Mouse (Mus musculus) heart, embryonic 11.5 days (tissue): ENCODE data around the gene Zfp383. TPM values are rescaled to one million over a fixed set of nuclear protein-coding genes. Genes with fewer than 3 reads are reported as not detected.

Experiments used
- ATAC-seq: fragments of 200-750 bp; cut with Nextera tagmentation; replicated peaks from 2 replicates; pipeline ENCODE4 v1.8.0; 2017; ENCODE audit warnings: moderate library complexity; ENCODE audit not compliant: insufficient number of reproducible peaks, low FRiP score, low TSS enrichment
- H3K27ac ChIP-seq: fragments of 300-500 bp; sonication (generic); 2 replicates; pipeline ENCODE4 v1.5.1; 2014; ENCODE audit warnings: mild to moderate bottlenecking, low read depth, low read length
- H3K27me3 ChIP-seq: fragments of 300-500 bp; sonication (generic); 2 replicates; pipeline ENCODE4 v1.6.1; 2014; ENCODE audit warnings: mild to moderate bottlenecking, low read length, mixed read lengths; ENCODE audit not compliant: control insufficient read depth, insufficient read depth
- H3K36me3 ChIP-seq: fragments of 300-500 bp; sonication (generic); 2 replicates; pipeline ENCODE4 v1.6.1; 2014; ENCODE audit warnings: mild to moderate bottlenecking, low read length, moderate library complexity, mixed read lengths; ENCODE audit not compliant: control insufficient read depth, insufficient read depth
- H3K4me1 ChIP-seq: fragments of 300-500 bp; sonication (generic); 2 replicates; pipeline ENCODE4 v1.6.1; 2014; ENCODE audit warnings: low read length; ENCODE audit not compliant: control insufficient read depth, insufficient read depth
- H3K4me2 ChIP-seq: fragments of 300-500 bp; sonication (generic); 2 replicates; pipeline ENCODE4 v1.6.1; 2014; ENCODE audit warnings: mild to moderate bottlenecking, moderate library complexity
- H3K4me3 ChIP-seq: fragments of 300-500 bp; sonication (generic); 2 replicates; pipeline ENCODE4 v1.5.1; 2014; ENCODE audit warnings: low read depth, low read length
- H3K9ac ChIP-seq: fragments of 300-500 bp; sonication (generic); 2 replicates; pipeline ENCODE4 v1.6.1; 2014; ENCODE audit warnings: mild to moderate bottlenecking, low read depth, low read length, moderate library complexity
- H3K9me3 ChIP-seq: fragments of 300-500 bp; sonication (generic); replicated peaks from 2 replicates; pipeline ENCODE4 v1.6.1; 2016; ENCODE audit warnings: low read length; ENCODE audit not compliant: control insufficient read depth
- WGBS: fragments of 180-500 bp; shearing (Covaris S2); extraction: QIAGEN DNeasy Blood & Tissue Kit; methylation state at CpG from one replicate; pipeline ENCODE4 v1.1.7; 2014; ENCODE audit not compliant: insufficient replicate concordance; 5-methylcytosine and 5-hydroxymethylcytosine counted together
- polyA plus RNA-seq: library from polyadenylated mRNA; unstranded; fragments of >200 nt; fragmentation: Nextera tagmentation; extraction: Ambion mirVana; gene quantifications from 2 replicates; pipeline ENCODE4 v1.2.1, GENCODE M21; 2014

Gene Zfp383
- polyA plus RNA-seq, 1 experiment from 2014 or later = 4.1 TPM

DNA sequence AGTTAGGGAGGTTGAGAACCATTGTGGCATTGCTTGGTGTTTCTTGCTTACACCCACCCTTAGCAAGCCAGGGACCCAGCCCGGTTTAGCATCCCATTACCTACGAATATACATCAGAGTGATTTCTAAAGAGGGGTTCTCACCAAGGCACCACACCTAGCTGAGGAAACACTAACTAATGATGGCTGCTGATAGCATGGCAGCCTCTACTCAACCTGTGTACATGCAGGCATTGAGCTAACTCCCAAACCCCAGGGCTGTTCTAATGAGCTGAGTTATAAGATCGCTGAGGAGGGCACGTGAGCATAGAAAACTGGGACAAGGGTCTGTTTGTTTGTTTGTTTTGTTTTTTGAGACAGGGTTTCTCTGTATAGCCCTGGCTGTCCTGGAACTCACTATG lies 15.3 kb upstream of the Zfp383 start:
- H3K4me3 ChIP-seq = no peak overlapping the region
- H3K9ac ChIP-seq = no peak overlapping the region
- no peak overlapping the region for H3K27ac ChIP-seq
- H3K36me3 ChIP-seq = peaks cover 55% of the 10 kb centered on the region
- H3K9me3 ChIP-seq = peaks cover 29% of the 10 kb centered on the region
- H3K4me2 ChIP-seq = no peak overlapping the region
- no peaks in the 10 kb centered on the region for H3K27me3 ChIP-seq
- WGBS = 90% methylated on average over 4 of the region's 4 CpGs
- no peaks in the 10 kb centered on the region for H3K4me1 ChIP-seq
- no peak for ATAC-seq

DNA sequence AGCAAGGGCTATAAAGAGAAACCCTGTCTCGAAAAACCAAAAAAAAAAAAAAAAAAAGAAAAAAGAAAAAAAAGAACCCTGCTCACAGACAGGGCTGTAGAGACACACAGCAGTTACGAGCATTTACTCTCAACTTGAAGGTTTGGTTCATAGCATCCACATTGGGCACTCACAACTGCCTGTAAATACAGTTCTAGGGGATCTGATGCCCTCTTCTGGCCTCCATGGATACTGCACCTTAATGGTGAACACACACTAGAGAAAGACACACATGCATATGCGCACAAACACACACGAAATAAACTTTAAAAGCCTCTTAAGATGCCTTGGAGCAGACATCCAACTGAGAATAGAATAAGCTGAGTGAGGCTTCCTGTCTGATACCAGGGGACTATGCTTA lies 9.7 kb upstream of the Zfp383 start:
- Histone ChIP-seq H3K9me3 (peaks cover 25% of the 10 kb centered on the region), H3K27ac (no peak overlapping the region)

DNA sequence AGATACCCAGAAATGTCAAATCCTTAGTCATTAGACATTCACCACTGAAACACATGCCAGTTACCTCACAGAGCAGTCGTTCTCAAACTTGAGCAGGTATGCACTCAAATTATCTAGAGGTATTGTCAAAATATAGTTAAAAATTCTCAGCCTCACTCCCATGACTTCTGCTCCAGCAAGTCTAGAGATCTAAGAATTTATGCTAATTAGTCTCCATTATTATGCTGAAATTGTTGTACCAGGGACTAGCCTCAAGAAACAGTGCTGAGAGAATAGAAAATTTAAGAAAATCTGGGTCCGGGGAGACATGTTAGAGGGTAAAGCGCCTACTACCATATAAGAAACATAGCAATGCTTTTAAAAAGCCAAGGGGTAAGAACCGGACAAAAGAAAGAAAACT lies 3.9 kb upstream of the Zfp383 start:
- Histone ChIP-seq H3K4me2 (no peak overlapping the region), H3K27me3 (no peaks in the 10 kb centered on the region), H3K27ac (no peak overlapping the region), H3K9ac (no peak overlapping the region), H3K9me3 (no peaks in the 10 kb centered on the region), H3K36me3 (peaks cover 10% of the 10 kb centered on the region), H3K4me3 (no peak overlapping the region), H3K4me1 (peaks cover under 1% of the 10 kb centered on the region; the same call in 1 of the 2 replicates)
- no peak for ATAC-seq
- WGBS = 94% methylated on average over 4 of the region's 4 CpGs

More for the DNA sequence above, 9.7 kb upstream of the Zfp383 start:
- WGBS = 91% methylated on average over 4 of the region's 4 CpGs
- H3K4me1 ChIP-seq = no peaks in the 10 kb centered on the region
- H3K4me3 ChIP-seq = no peak overlapping the region
- H3K4me2 ChIP-seq = no peak overlapping the region
- no peaks in the 10 kb centered on the region for H3K27me3 ChIP-seq
- H3K36me3 ChIP-seq = peaks cover 54% of the 10 kb centered on the region
- ATAC-seq = no peak
- no peak overlapping the region for H3K9ac ChIP-seq

DNA sequence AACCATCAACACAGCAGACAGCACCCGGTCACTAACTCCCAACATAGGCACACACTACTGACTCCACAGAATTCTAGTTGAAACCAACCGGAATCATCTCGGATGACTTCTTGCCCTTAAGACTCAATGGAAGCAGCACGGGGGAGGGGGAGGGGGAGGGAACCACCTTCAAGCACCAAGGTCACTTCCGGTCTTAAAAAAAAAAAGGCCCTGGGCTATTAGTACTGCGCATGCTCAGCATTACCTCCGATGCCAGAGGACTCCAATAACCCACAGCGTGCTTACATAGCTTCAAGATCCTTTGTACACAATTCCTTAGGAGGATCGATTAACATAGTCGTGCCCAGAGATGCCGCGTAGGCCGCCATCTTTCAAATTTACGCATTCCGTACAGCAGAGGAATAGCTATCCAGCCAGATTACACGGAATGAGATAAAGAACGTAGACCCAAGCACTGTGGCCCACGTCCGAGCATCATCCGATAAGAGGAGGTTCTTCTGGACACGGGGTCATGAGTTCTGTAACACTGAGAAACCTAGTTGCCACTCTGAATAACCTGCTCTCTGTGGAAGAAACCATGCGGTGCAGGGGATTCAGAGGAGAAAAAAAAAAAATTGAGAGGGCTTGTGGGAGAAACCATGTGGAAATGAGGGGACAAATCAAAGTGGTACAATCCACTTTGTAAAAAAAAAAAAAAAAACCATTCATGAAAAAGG lies 1.9 kb upstream of the Zfp383 start, which contains the start of gene Zfp27:
Gene Zfp27 (minus strand): TSS at position 607 of the 716 bp plus-strand sequence.
- peak within 1 kb of the TSS; percentile 97 for H3K27ac ChIP-seq
- H3K4me2 ChIP-seq = peak within 1 kb of the TSS; percentile 84
- WGBS = under 1% methylated on average over 22 of the region's 22 CpGs
- ATAC-seq = peak; percentile 56
- H3K4me1 ChIP-seq = peaks cover 9% of the 10 kb centered on the region
- H3K36me3 ChIP-seq = no peaks in the 10 kb centered on the region; the same call in 1 of the 2 replicates
- H3K9ac ChIP-seq = peak within 1 kb of the TSS; percentile 83
- H3K9me3 ChIP-seq = no peaks in the 10 kb centered on the region
- no peaks in the 10 kb centered on the region for H3K27me3 ChIP-seq
- H3K4me3 ChIP-seq = peak within 1 kb of the TSS; percentile 66

DNA sequence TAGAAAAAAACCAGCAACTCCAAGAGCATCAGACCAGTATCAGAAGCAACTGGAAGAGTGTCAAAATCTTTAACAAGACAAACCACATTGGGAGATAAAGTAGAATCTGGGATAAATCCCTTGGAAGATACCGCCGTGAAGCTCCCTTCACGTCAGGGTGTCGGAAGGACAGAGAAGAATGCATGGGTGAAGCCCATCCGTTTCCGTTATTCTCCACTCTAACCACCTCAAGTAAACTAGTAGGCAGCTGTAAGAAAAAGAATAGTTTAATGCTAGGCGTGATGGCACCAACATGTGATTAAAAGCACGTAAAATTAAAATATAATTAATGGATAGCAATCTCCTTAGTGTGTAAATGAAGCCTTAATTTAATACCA lies 1.4 kb upstream of the Zfp383 start:
- Histone ChIP-seq H3K4me3 (peak overlapping the region; percentile 66), H3K4me2 (peak overlapping the region; percentile 84), H3K27ac (peak overlapping the region; percentile 97), H3K4me1 (peaks cover 9% of the 10 kb centered on the region), H3K27me3 (no peaks in the 10 kb centered on the region), H3K9ac (peak overlapping the region; percentile 83), H3K36me3 (no peaks in the 10 kb centered on the region; the same call in 1 of the 2 replicates), H3K9me3 (no peaks in the 10 kb centered on the region)
- ATAC-seq = no peak
- 22% methylated on average over 8 of the region's 8 CpGs for WGBS

DNA sequence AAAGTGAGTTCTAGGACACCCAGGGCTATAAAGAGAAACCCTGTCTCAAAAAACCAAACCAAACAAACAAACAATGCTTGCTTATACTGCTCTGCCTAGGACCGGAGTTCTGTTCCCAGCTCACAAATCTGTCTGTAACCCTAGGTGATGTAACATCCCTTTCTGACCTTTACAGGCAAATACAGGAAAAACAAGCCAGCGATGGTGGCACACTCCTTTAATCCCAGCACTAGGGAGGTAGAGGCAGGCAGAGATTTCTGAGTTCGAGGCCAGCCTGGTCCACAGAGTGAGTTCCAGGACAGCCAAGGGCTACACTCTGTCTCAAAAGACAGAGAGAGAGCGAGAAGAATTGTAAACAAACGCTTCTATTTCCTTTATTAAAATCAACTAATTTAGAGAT lies 817 bp upstream of the Zfp383 start:
- peaks cover 9% of the 10 kb centered on the region for H3K4me1 ChIP-seq
- no peak overlapping the region for H3K4me2 ChIP-seq
- H3K36me3 ChIP-seq = peaks cover 3% of the 10 kb centered on the region
- ATAC-seq = no peak
- no peaks in the 10 kb centered on the region for H3K27me3 ChIP-seq
- 86% methylated on average over 5 of the region's 5 CpGs for WGBS
- H3K4me3 ChIP-seq = no peak overlapping the region
- H3K27ac ChIP-seq = peak overlapping the region; percentile 97
- no peaks in the 10 kb centered on the region for H3K9me3 ChIP-seq
- no peak overlapping the region for H3K9ac ChIP-seq

DNA sequence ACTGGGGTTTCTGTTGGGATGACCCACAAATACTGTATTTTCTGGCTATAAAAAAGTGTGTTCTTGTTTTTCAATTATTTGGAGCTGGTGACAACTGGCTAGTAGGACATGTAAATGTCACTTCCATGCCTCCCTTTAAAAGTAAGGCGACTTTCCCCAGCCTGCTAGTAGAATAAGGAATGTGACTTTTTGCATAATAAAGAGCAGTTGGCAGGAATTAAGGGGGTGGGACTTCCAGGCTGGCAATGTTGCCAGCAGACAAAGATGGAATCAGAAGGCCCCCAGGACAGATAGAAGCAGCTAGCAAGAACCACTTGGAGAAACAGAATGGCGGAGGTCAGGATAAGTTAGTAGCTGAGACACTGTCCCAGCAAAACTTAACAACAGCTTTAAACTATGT lies 2.2 kb downstream of the Zfp383 start:
- WGBS = 74% methylated on average over 2 of the region's 2 CpGs
- no peak overlapping the region for H3K27ac ChIP-seq
- no peaks in the 10 kb centered on the region for H3K27me3 ChIP-seq
- H3K36me3 ChIP-seq = peaks cover 30% of the 10 kb centered on the region
- peaks cover 9% of the 10 kb centered on the region for H3K4me1 ChIP-seq
- H3K4me2 ChIP-seq = no peak overlapping the region
- no peak for ATAC-seq
- H3K9me3 ChIP-seq = peaks cover 5% of the 10 kb centered on the region
- H3K4me3 ChIP-seq = no peak overlapping the region
- H3K9ac ChIP-seq = no peak overlapping the region

DNA sequence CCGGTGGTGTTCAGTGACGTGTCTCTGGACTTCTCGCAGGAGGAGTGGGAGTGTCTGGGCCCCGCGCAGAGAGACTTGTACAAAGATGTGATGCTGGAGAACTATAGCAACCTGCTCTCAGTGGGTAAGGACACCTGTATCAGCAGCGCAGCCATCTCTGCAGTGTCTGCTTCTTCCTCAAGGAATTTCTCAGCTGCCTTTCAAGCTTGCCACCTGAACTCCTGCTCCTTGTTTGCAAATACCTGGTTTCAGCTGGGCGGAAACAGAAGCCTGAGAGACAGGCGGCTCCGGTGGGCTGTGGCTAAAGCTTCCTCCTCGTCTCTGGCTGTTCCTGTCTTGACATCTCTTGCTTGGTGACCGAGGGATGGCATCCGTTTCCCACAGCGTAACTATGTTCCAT lies 4.1 kb downstream of the Zfp383 start:
- peaks cover 37% of the 10 kb centered on the region for H3K36me3 ChIP-seq
- no peak for ATAC-seq
- H3K27me3 ChIP-seq = no peaks in the 10 kb centered on the region
- H3K4me3 ChIP-seq = no peak overlapping the region
- H3K9ac ChIP-seq = no peak overlapping the region
- 86% methylated on average over 13 of the region's 13 CpGs for WGBS
- H3K9me3 ChIP-seq = peaks cover 8% of the 10 kb centered on the region
- H3K27ac ChIP-seq = no peak overlapping the region
- peaks cover 9% of the 10 kb centered on the region for H3K4me1 ChIP-seq
- H3K4me2 ChIP-seq = no peak overlapping the region
